Mouse (Mus musculus) intestine, postnatal 0 days (tissue): ENCODE data around the gene Mrpl3. TPM values are rescaled to one million over a fixed set of nuclear protein-coding genes. Genes with fewer than 3 reads are reported as not detected.
"Not testable (repeated sequence)": the region's sequence is repeated elsewhere in the genome, so short reads cannot be mapped to it uniquely, and the experiment has no call there.

Source experiments
- ATAC-seq: fragments of 200-750 bp; cut with Nextera tagmentation; 2 replicates; pipeline ENCODE4 v1.8.0; 2017; ENCODE audit warnings: mild to moderate bottlenecking, moderate TSS enrichment, moderate library complexity
- H3K27ac ChIP-seq: fragments of 300-500 bp; sonication (generic); 2 replicates; pipeline ENCODE4 v1.5.1; 2014; ENCODE audit warnings: mild to moderate bottlenecking, low read depth, low read length, moderate library complexity
- H3K27me3 ChIP-seq: fragments of 300-500 bp; sonication (generic); replicated peaks from 2 replicates; pipeline ENCODE4 v1.6.1; 2014; ENCODE audit warnings: low read length, mixed read lengths; ENCODE audit not compliant: control insufficient read depth, insufficient read depth
- H3K36me3 ChIP-seq: fragments of 300-500 bp; sonication (generic); 2 replicates; pipeline ENCODE4 v1.6.1; 2014; ENCODE audit warnings: mild to moderate bottlenecking, moderate library complexity; ENCODE audit not compliant: control insufficient read depth, insufficient read depth
- H3K4me1 ChIP-seq: fragments of 300-500 bp; sonication (generic); replicated peaks from 2 replicates; pipeline ENCODE4 v1.6.1; 2014; ENCODE audit warnings: antibody characterized with exemption, low read length, mixed read lengths; ENCODE audit not compliant: control insufficient read depth, insufficient read depth
- H3K4me2 ChIP-seq: fragments of 300-500 bp; sonication (generic); replicated peaks from 2 replicates; pipeline ENCODE4 v1.6.1; 2014; ENCODE audit warnings: low read depth, mild to moderate bottlenecking, moderate library complexity
- H3K4me3 ChIP-seq: fragments of 300-500 bp; sonication (generic); 2 replicates; pipeline ENCODE4 v1.5.1; 2014; ENCODE audit warnings: low read depth, low read length
- H3K9ac ChIP-seq: fragments of 300-500 bp; sonication (generic); 2 replicates; pipeline ENCODE4 v1.6.1; 2014; ENCODE audit warnings: mild to moderate bottlenecking, low read depth, low read length
- H3K9me3 ChIP-seq: fragments of 300-500 bp; sonication (generic); 2 replicates; pipeline ENCODE4 v1.6.1; 2016; ENCODE audit warnings: mixed run types; ENCODE audit not compliant: control insufficient read depth
- CTCF ChIP-seq: sonication (generic); IDR thresholded peaks from 2 replicates; pipeline ENCODE4 v1.5.1; 2016; ENCODE audit warnings: low read depth, mild to moderate bottlenecking, control low read depth, antibody characterized with exemption, moderate library complexity
- WGBS: fragments of 180-500 bp; shearing (Covaris S2); extraction: QIAGEN DNeasy Blood & Tissue Kit; methylation state at CpG from one replicate; pipeline ENCODE4 v1.1.7; 2014; 5-methylcytosine and 5-hydroxymethylcytosine counted together
- polyA plus RNA-seq: library from polyadenylated mRNA; unstranded; fragments of >200 nt; fragmentation: Nextera tagmentation; extraction: Ambion mirVana; gene quantifications from 2 replicates; pipeline ENCODE4 v1.2.1, GENCODE M21; 2015

Gene Mrpl3
- polyA plus RNA-seq, 1 experiment from 2014 or later = 55.5 TPM

DNA sequence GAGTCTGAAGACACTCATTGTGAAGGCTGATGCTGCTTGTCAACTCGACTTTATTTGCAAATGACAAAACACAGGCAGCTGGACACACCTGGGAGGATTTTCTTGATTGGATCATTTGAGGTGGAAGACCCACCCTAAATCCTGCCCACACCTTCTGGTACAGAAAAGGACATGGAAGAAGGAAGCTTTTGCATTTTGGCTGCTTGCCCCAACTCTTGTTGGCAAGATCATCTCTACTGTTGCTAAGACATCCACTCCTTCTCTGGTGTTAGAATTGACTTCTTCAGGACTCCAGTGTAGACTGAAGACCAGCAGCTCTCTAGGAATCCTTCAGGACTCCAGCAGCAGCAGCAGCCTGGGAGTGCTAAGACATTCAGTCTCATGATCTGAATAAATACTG is 48.9 kb downstream of the Mrpl3 start:
- H3K27ac ChIP-seq = no peak overlapping the region
- no peak for TF ChIP-seq CTCF
- 23% methylated on average over 1 of the region's 1 CpGs for WGBS
- H3K4me1 ChIP-seq = no peaks in the 10 kb centered on the region
- ATAC-seq = no peak
- no peaks in the 10 kb centered on the region for H3K36me3 ChIP-seq
- no peak overlapping the region for H3K9ac ChIP-seq
- no peaks in the 10 kb centered on the region for H3K27me3 ChIP-seq
- no peak overlapping the region for H3K4me3 ChIP-seq
- no peaks in the 10 kb centered on the region for H3K9me3 ChIP-seq
- no peak overlapping the region for H3K4me2 ChIP-seq

- Histone ChIP-seq H3K27ac (no peak overlapping the region), H3K9ac (no peak overlapping the region), H3K27me3 (no peaks in the 10 kb centered on the region), H3K4me2 (no peak overlapping the region), H3K4me3 (no peak overlapping the region), H3K36me3 (no peaks in the 10 kb centered on the region), H3K9me3 (no peaks in the 10 kb centered on the region), H3K4me1 (no peaks in the 10 kb centered on the region)
- no peak for ATAC-seq
- TF ChIP-seq CTCF = no peak
- 89% methylated on average over 5 of the region's 5 CpGs for WGBS
Observed at GRCm38 (mm10) chr9:105103893-105104292, 50.9 kb downstream of the Mrpl3 start.

DNA sequence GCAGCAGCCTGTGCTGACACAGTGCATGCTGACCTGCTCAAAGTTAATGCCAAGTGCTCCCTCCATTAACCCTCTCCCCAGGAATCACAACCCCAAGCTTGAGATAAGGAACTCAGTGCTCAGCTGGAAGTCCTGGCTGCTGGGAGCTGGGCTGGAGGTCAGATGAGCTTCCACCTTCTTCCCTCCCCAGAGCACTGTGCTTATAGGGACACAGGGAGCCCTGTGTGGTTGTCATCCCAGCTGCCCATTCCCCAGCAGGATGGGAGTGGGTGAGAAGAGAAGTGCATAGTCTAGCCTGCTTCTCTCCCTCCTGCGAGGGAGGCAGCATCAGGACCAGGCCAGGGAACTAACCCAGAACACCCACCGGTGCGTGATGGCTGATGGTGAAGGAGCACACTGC is 72.2 kb downstream of the Mrpl3 start:
- H3K4me1 ChIP-seq, H3K9me3 ChIP-seq, H3K27me3 ChIP-seq, H3K36me3 ChIP-seq, H3K4me3 ChIP-seq, ATAC-seq, H3K4me2 ChIP-seq, H3K9ac ChIP-seq, H3K27ac ChIP-seq: not testable (repeated sequence)
- 79% methylated on average over 3 of the region's 3 CpGs for WGBS

Other genes with a start within 250 kb of the Mrpl3 start
- gene Nudt16, start 78.6 kb downstream of the Mrpl3 start, polyA plus RNA-seq = 31.3 and 35.8 TPM in 2 replicates
- gene 1700080E11Rik, start 91.9 kb downstream of the Mrpl3 start, polyA plus RNA-seq = not detected in 2 replicates